Mouse (Mus musculus): ENCODE measurements around the gene Ing4. TPM values are rescaled to one million over a fixed set of nuclear protein-coding genes. Genes with fewer than 3 reads are reported as not detected.

Ing4 gene
- total and polyA plus RNA-seq, 3 experiments, result 29.5 to 34.9 TPM; not detected in 1

GRCm38 (mm10) chr6:125038666-125039065 is 894 bp upstream of the Ing4 start:
- Histone ChIP-seq H3K36me3 (ENCODE audit: control insufficient read depth in 1 of 2, insufficient read depth in 2 of 2, low read length in 2 of 2) (peaks cover 4 to 22% of the 10 kb centered on the region in 2 experiments), H3K9me3 (replicated peaks; ENCODE audit: insufficient read depth, low read length) (no peaks in the 10 kb centered on the region), H3K27ac (ENCODE audit: control insufficient read depth, low read depth, low read length) (peak overlapping the region; percentile 86), H3K4me3 (ENCODE audit: control insufficient read depth in 1 of 2, insufficient read depth in 1 of 2, low read depth in 2 of 2, low read length in 2 of 2) (no peak overlapping the region), H3K27me3 (ENCODE audit: control insufficient read depth in 1 of 2, insufficient read depth in 2 of 2, low read length in 2 of 2) (no peaks in the 10 kb centered on the region), H3K79me2 (ENCODE audit: control insufficient read depth, insufficient read depth, low read length, poor library complexity) (peaks cover 5% of the 10 kb centered on the region; the same call in 1 of the 2 replicates), H3K4me1 (ENCODE audit: control insufficient read depth in 1 of 2, insufficient read depth in 2 of 2, low read length in 2 of 2) (peaks cover 13 to 18% of the 10 kb centered on the region in 2 experiments), H3K9ac (ENCODE audit: control insufficient read depth, low read depth, low read length, poor library complexity, severe bottlenecking) (no peak overlapping the region)
- TF ChIP-seq USF1 (IDR thresholded peaks at IDR 0.05; ENCODE audit: low read depth, low read length) (no peak), USF2 (IDR thresholded peaks at IDR 0.05; ENCODE audit: borderline replicate concordance in 1 of 2, insufficient read depth in 1 of 2, low read depth in 1 of 2, low read length in 2 of 2) (no peak), ZKSCAN1 (IDR thresholded peaks at IDR 0.05; ENCODE audit: low read depth, low read length) (no peak), RAD21 (IDR thresholded peaks at IDR 0.05; ENCODE audit: low read depth, low read length) (no peak), EP300 (IDR thresholded peaks at IDR 0.05; ENCODE audit: low read depth in 1 of 2, low read length in 2 of 2) (no peak), NELFE (IDR thresholded peaks at IDR 0.05; ENCODE audit: low read depth, low read length) (no peak), TAL1 (IDR thresholded peaks at IDR 0.05; ENCODE audit: low read length) (no peak), TCF12 (IDR thresholded peaks at IDR 0.05; ENCODE audit: low read depth, low read length) (no peak), MXI1 (IDR thresholded peaks at IDR 0.05; ENCODE audit: low read depth, low read length) (no peak), BHLHE40 (IDR thresholded peaks at IDR 0.05; ENCODE audit: borderline replicate concordance, low read depth, low read length) (no peak), CTCF (IDR thresholded peaks at IDR 0.05 in 2 of 3, conservative IDR thresholded peaks at IDR 0.05 in 1 of 3; ENCODE audit: control insufficient read depth in 1 of 3, insufficient read depth in 1 of 3, low read depth in 2 of 3, low read length in 3 of 3, poor library complexity in 1 of 3, severe bottlenecking in 1 of 3) (no peak), MAFK (IDR thresholded peaks at IDR 0.05; ENCODE audit: borderline replicate concordance, low read depth, low read length) (no peak), GABPA (IDR thresholded peaks at IDR 0.05; ENCODE audit: low read depth, low read length) (no peak), POLR2AphosphoS2 (IDR thresholded peaks at IDR 0.05; ENCODE audit: low read length) (no peak), RCOR1 (IDR thresholded peaks at IDR 0.05; ENCODE audit: low read depth, low read length) (no peak)
- no peak for DNase-seq (ENCODE audit: low read depth, low spot score)

DNA sequence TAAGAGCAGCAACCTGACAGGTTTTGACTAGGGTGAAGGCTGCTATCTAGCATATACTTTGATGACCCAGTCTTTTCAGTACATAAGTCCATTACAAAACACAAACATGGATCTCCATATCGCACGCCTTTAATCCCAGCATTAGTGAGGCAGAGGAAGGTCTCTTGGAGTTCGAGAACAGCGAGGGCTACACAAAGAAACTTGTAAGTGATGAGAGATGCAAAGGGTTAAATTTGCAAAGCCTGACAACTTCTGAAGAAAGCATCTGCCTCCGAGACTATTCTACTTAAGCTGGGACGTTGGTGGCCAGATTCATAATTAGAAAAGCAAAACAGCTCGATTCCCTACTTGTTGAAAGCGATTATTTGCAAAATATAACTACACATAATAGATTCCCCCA is 429 bp upstream of the Ing4 start:
- DNase-seq (ENCODE audit: low read depth, low spot score), result no peak
- Histone ChIP-seq H3K9me3 (replicated peaks; ENCODE audit: insufficient read depth, low read length) (no peaks in the 10 kb centered on the region), H3K27me3 (ENCODE audit: control insufficient read depth in 1 of 2, insufficient read depth in 2 of 2, low read length in 2 of 2) (no peaks in the 10 kb centered on the region), H3K36me3 (ENCODE audit: control insufficient read depth in 1 of 2, insufficient read depth in 2 of 2, low read length in 2 of 2) (peaks cover under 1 to 22% of the 10 kb centered on the region in 2 experiments), H3K4me1 (ENCODE audit: control insufficient read depth in 1 of 2, insufficient read depth in 2 of 2, low read length in 2 of 2) (peaks cover 13 to 18% of the 10 kb centered on the region in 2 experiments), H3K79me2 (ENCODE audit: control insufficient read depth, insufficient read depth, low read length, poor library complexity) (peaks cover 5% of the 10 kb centered on the region; the same call in 1 of the 2 replicates), H3K9ac (ENCODE audit: control insufficient read depth, low read depth, low read length, poor library complexity, severe bottlenecking) (peak overlapping the region; percentile 61), H3K4me3 (ENCODE audit: control insufficient read depth in 1 of 2, insufficient read depth in 1 of 2, low read depth in 2 of 2, low read length in 2 of 2) (peak overlapping the region in 1 of 2 experiments; percentile 16; a peak in 1 of 4 replicates), H3K27ac (ENCODE audit: control insufficient read depth, low read depth, low read length) (peak overlapping the region; percentile 86)
- no peak; a peak in 1 of 4 replicates for TF ChIP-seq POLR2A (IDR thresholded peaks at IDR 0.05; ENCODE audit: control insufficient read depth in 1 of 2, insufficient read depth in 1 of 2, low read depth in 1 of 2, low read length in 2 of 2, poor library complexity in 1 of 2)
- TF ChIP-seq RAD21 (IDR thresholded peaks at IDR 0.05; ENCODE audit: low read depth, low read length), result no peak
- TF ChIP-seq MEF2A (IDR thresholded peaks at IDR 0.05; ENCODE audit: extremely low read depth, insufficient replicate concordance, low read depth, low read length, poor library complexity, severe bottlenecking), result no peak
- TF ChIP-seq CHD2 (IDR thresholded peaks at IDR 0.05; ENCODE audit: low read length), result peak; percentile 16; the same call in 1 of the 2 replicates
- TF ChIP-seq TAL1 (IDR thresholded peaks at IDR 0.05; ENCODE audit: low read length), result no peak
- no peak for TF ChIP-seq HCFC1 (IDR thresholded peaks at IDR 0.05; ENCODE audit: low read depth, low read length)
- no peak for TF ChIP-seq MYB (IDR thresholded peaks at IDR 0.05; ENCODE audit: low read depth, low read length)
- 0 out of 2 replicates have a peak, but pooled peaks have one; percentile 51 for TF ChIP-seq ZKSCAN1 (IDR thresholded peaks at IDR 0.05; ENCODE audit: low read depth, low read length)
- TF ChIP-seq JUND (IDR thresholded peaks at IDR 0.05; ENCODE audit: low read depth, low read length), result no peak
- TF ChIP-seq POLR2AphosphoS2 (IDR thresholded peaks at IDR 0.05; ENCODE audit: low read length), result no peak; the same call in 1 of the 2 replicates
- TF ChIP-seq CHD1 (IDR thresholded peaks at IDR 0.05; ENCODE audit: low read depth, low read length), result no peak
- TF ChIP-seq RCOR1 (IDR thresholded peaks at IDR 0.05; ENCODE audit: low read depth, low read length), result 0 out of 2 replicates have a peak, but pooled peaks have one; percentile 17
- no peak for TF ChIP-seq TCF12 (IDR thresholded peaks at IDR 0.05; ENCODE audit: low read depth, low read length)
- TF ChIP-seq TBP (IDR thresholded peaks at IDR 0.05; ENCODE audit: low read depth, low read length), result no peak
- TF ChIP-seq MYC (IDR thresholded peaks at IDR 0.05; ENCODE audit: low read depth, low read length), result no peak; the same call in 1 of the 2 replicates
- no peak for TF ChIP-seq ETS1 (IDR thresholded peaks at IDR 0.05; ENCODE audit: low read depth, low read length)
- no peak for TF ChIP-seq UBTF (IDR thresholded peaks at IDR 0.05; ENCODE audit: borderline replicate concordance, insufficient read depth, low read depth, low read length)
- TF ChIP-seq BHLHE40 (IDR thresholded peaks at IDR 0.05; ENCODE audit: borderline replicate concordance, low read depth, low read length), result no peak
- no peak for TF ChIP-seq GATA1 (IDR thresholded peaks at IDR 0.05; ENCODE audit: low read depth, low read length)
- no peak for TF ChIP-seq SIN3A (IDR thresholded peaks at IDR 0.05; ENCODE audit: low read length)
- no peak for TF ChIP-seq MXI1 (IDR thresholded peaks at IDR 0.05; ENCODE audit: low read depth, low read length)
- TF ChIP-seq ZC3H11A (IDR thresholded peaks at IDR 0.05; ENCODE audit: low read depth, low read length), result no peak
- TF ChIP-seq ZMIZ1 (IDR thresholded peaks at IDR 0.05; ENCODE audit: low read depth, low read length), result peak; percentile 64; the same call in 1 of the 2 replicates

Measured in MEL (cell line).